Mouse (Mus musculus) layer of hippocampus, adult 9-10 months (tissue): ENCODE measurements at regions not wholly inside any gene's neighbourhood (a gene's known extent, or its start where the extent isn't known, plus 50 kb on each side); places are given as distances from the start of the nearest gene placed in this dataset.

Source experiments
- DNase-seq: peaks from one replicate; pipeline ENCODE4 v3.0.0; 2022; ENCODE audit warnings: low spot score

DNA sequence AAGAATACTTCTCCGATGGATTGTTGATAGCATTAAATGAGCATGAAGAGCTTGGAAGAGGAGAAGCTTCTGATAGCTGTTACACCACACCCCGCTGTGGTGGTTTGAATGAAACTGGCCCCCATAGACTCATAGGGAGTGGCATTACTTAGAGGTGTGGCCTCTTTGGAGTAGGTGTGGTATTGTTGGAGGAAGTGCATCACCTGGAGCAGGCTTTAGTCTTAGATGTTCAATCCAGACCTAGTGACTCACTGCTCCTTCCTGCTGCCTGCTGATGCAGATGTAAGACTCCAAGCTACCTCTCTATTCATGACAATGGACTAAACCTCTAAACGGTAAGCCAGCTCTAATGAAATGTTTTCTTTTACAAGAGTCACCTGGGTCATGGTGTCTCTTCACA, 237.1 kb upstream of the Mpped2 start:
- no peak for DNase-seq

DNA sequence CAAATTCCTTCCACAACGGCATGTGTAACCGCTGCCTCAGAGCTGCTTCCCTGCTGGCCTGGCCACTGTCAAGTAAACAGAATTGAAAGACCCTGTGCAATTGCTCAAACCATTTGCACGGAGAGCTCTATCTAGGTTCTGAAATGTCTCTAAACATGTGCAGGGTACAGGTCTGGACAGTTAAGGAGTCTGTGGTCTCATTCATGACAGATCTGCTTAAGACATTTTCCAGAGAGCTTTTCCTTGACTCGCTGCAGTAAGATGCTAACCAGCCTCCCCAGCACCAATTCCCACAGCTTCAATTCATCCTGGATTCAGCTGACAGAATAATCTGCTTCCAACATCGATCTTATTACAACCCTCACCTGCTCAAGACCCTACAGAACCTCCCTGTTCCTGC, 235.1 kb upstream of the Mpped2 start:
- no peak for DNase-seq

DNA sequence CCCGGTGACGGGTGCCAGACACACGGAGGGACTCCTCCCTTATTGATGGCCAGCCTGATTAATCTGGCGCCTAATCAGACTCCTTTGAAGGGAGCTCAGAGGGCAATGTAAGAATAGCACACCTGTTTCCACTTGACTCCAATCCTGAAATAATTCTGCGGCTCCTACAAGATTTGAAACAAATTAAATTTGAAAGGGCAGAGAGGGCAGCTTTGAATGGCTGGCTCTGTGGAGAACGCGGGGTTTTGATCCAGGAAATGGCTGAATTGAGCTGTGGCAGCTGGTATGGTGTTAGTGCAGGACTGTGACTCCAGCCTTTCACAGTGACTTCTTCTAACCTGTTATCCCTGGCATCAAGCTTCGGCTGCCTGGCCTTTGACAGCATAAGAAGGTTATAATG, 232.0 kb upstream of the Mpped2 start:
- no peak for DNase-seq

DNA sequence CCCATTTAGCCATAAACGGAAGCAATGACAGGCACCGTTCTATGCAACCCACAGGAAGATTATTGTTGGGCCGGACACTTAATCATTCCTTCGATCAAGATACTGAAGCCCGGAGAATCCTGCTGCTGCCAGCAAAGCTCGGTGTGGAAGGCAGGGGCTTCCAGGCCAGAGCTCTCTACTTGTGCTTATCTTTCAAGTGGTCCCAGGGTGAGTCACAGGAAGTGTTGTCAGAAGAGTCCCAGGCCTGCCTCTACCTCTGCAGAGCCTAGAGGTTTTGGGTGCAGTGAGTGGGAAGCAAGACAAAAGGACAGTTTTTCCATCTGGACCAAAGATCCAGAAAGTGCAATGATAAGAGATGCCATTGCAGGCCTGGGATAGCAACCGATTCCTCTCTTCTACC, 231.6 kb upstream of the Mpped2 start:
- DNase-seq = no peak

DNA sequence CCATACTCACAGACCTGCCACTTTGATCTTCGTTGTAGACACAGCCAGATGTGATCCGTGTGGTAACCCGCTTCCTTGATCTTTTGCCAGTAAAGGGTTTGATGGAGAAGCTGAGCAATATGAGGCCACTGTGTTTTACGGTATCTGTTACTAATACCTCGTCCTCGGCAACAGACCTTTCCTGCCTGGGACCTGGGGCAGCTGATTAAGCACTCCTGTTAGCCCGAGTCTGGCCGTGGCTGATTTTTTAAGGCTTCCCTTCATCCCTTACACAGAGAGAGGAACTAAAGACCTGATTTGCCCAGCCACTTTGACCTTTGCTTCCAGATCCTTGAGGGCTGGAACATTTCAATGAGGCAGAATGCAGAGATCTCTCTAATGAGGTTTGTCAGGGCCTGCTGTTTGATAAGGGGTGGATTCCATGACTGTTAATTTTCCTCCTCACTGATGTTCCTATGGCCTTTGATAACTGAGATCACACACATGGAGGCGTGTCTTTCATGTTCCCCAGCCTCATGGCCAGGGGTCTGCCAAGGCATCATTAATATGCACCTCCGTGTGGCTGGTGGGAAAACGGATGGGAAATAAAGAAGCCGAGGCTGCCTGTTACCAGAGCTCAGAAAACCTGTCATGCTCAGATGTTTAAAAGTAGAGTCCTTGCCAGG, 231.0 kb upstream of the Mpped2 start:
- DNase-seq = no peak

DNA sequence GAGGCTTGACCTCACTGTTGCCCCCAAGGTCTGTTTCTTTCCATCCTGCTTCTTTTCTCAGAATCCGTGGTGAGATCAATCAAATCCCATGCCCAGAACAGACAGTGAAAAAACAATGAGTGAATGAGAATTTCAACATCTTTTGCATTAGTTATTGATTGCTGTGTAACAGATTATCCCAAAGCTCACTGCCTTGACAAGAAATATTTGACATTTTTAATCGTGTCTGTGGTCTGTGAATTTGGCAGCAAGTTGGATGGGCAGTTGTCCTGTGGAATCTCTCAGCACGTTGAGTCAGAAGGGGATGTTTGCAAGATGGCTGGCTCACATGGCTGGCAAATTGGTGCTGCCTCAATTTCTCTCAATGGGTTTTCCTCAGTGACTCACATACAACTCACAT, 228.0 kb upstream of the Mpped2 start:
- DNase-seq = no peak

DNA sequence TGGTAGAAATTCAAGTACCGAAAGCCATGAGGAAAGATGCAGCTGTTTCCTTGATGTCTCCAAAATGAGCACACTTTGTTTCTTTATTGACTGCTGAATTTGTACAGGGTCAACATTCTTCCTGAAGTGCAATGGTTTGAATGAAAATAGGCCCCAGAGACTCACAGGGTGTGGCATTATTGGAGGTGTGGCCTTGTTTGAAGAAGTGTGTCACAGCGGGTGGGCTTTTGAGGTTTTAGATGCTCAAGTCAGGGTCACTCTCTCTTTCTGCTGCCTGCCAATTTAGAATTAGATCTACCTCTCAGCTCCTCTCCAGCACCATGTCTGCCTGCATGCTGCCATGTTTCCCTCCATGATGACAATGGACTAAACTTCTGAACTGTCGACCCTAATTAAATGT, 227.2 kb upstream of the Mpped2 start:
- DNase-seq = no peak

DNA sequence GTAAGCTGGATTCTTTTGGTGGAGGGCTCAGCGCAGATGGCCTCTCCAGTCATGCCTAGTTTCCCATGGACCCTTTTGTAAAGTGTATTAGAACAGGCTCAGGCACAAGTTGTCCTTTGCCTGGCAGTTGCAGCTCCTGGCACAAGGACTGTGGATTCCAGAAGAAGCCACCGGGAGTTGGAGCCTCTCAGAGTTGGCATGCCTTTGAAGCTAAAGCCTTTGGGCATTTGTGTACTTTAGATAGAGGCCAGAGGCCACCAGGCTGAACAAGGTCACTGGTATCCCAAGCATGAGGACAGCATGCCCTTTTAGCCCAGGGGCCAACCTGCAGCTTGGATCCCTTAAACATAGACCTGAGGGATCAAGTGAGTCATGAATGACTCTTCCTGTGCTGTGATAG, 223.9 kb upstream of the Mpped2 start:
- DNase-seq = no peak

DNA sequence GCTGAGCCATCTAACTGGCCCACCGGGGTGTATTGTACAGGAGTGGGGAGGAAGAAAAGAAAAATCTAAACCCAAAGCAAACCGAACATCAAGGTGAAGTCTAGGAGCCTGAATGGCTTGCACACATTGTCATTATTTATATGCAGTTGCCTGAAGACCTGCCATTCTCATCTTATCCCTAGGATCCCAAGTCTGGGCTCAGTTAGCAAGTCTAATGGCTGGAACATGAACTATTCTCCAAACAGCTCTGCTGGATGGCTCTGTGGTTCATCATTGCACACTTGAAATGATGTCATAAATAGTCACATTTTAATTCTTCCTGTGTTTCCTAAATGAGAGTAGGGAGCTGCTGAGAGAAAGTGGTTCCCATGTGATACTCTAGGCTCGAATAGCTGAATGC, 219.6 kb upstream of the Mpped2 start:
- no peak for DNase-seq

DNA sequence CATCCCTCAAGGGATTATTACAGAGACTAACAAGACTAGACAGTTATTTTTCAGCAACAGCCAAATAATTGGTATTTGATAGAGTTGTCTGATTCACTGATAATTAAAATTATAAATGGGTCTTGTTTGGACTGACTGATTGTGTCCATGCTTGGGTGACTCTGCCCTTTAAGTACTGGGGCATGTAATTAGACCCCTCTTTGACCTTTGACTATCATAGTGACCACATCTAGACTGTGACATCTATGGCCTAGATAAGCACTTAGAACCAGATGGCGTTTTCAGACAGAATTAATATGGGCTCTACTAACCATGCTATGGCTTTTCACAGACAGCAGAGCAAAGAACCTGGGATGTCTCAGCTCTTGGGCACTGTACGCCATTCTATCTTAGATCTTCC, 215.1 kb upstream of the Mpped2 start:
- no peak for DNase-seq

DNA sequence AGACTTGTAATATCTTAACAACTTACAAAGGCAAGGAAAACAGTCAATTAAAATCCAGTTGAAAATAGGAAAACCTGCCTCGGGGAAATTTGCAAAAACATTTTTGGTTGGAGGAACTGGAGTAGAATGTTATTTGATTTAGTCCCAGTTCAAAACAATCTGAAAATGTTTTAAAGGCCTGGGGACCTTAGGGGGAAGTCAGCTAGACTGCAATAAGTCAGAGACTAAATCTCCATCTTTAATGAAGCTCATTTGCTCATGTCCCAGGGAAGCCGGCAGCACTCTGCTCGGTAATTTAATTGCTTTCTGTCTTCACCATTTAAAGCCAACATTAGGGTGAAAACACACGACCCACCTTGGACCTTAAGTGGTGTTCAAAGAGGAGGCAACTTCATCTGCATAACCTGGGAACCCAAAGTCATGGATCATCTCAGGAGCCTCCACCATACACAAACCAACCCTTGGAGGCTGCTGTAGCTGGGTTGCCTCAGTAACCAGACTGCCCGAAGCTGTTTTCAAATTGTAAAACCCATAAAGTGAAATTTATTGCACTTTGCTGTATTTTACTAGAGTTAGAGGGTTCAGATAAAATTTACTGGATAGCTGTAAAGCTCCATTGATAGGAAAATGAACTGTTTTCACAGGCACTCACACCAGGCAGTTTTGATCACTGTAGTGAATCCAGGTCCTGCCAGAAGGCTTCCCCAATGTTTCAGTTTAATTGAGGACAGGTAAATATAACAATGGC, 205.6 kb upstream of the Mpped2 start:
- no peak for DNase-seq

DNA sequence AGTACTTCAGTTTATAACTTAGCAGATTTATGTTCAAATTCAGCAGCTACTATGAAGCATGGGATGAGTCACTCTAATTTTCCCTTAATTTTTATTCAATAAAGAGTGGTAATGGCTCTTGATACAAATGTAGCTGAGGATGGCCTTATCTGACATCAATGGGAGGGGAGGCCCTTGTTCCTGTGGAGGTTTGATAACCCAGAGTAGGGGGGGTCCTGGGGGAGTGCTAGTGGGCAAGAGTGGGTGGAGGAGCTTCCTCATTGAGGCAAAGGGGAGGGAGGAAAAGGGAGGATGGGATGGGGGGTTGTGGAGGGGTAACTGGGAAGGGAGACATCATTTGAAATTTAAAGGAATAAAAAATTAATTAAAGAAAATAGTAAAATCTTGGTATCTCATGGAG, 194.3 kb upstream of the Mpped2 start:
- DNase-seq = no peak

DNA sequence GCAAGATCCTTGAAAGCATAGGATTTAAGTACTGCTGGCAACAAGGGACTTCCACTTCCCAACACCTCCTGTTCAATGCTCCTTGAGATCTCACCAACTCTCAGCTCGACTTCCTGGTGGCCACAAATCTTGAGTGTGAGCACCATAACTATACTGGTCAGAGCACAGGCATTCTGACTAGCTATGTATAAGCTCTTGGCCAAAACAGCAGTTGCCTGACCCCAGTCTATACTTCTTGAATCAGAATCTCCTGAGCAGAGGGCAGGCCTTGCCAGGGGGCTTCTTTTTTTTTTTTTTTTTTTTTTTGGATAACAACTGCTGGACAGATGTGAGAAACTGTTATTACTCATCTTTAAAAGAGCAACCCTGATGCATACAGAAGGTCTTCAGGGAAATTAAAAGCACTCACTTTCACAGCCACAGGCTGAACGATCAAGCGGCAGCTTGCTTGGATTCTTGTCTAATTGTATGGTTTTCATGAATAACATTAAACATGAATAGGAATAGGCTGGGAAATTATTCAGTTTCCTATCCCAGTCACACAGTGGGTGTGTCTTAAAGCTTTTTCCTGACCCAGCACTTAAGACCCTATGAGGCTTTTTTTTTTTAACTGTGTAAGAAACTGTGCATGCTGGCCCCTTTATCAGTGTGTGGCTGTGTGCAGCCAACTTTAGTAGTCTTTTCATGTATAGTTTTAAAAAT, 193.7 kb upstream of the Mpped2 start:
- DNase-seq = no peak

DNA sequence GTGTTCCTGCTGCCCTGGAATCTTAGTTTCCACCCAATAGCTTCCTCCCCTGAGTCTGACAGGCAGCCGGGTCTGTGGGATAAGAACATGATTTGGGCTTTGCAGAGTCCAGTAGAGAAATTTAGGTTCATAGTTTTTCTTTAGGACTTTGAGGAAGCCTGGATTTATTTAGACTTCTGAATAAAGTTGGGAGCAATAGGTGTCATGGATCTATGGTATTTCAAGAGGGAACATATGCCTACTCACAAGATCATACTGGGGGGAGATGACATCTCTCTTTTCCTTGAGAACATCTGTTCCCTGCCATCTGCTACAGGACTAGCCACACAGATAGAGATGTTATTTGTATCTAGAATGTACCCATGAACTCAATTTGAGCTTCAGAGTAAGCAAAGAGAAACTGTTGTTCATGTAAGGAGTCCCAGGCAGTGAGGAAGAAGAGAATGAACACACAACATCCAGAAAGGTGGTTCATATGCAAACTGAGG, 188.1 kb upstream of the Mpped2 start:
- DNase-seq = no peak

DNA sequence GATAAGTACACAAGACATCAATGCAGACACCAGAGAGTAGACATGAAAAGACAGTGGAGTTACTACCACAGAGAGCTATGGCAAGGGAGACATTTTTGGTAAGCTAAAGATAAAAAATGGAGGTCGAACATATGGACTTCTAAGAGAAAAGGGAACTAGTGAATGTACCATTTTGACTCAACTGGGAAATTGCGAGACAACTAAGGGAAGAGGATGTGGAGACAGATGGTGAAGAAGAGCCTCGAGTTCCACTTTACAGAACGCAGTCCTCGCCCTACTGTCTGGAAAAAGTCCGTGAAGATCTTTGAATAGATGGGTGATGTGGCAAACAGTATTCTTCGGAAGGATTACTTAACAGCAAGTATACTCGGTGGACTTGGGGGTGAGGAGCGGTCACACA, 181.2 kb upstream of the Mpped2 start:
- no peak for DNase-seq

DNA sequence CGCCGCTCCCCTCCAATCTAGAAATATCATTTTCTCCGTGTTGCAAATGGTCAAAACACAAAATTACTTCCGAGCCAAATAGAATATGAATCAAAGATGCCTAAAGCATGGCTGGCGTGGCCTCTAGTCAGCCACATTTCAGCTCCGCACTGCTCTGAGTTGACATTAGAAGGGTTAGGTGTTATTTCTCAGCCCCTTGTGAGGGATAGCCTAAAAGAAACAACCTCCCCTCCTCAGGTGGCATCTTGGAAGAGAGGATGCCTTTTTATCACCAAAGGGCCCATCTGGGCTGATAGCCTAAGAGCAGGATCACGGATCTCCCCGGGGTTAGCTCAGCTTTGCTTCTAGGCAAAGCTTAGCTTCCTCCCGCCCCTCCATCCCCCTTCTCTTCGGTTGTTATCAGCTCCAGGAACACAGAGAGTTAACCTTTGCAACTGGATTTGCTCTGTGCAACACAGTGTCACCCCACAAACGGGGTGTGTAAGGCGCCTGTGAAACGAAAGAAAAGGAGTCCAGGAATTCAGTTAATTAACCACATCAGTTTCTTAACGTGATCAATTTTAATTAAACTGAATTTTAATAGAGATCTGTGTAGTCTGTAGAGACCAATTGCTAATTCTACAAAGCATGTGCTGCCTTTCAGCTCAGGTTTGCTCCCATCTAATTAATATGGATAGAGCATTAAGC, 180.6 kb upstream of the Mpped2 start:
- DNase-seq = no peak

DNA sequence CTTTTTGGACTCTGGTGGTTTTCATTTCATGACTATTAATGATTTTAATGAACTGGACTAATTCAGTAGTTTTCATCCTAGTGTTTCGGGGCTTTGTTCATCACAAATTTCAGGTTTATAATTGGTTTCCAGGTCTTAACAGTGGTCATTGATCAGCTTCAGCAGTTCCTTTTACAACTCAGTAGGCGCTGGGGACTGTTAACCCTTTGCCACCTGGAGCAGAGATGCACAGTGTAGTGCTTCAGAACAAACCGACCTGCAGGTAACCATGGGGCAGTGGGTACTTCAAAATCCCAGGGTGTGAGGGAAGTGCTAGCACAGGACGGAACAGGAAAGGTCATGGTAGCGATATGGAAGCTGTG, 180.1 kb upstream of the Mpped2 start:
- DNase-seq = no peak

DNA sequence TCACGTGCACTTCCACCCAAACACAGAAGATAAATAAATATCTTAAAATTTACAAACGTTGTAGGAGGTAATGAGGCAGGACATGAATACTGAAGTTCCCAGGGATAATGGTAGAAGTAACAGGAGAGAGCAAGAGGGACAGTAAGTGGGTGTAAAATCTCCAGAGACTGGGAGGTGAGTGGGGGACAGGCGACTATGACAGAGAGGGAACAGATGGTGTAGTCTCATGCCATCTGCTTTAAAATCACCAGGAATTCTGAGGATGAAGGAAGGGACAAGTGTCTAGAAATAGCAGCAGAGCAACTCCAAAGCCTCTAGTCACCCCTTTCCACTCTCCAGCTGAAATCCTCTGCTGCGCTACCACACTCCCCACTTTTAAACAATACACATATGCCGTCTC, 175.8 kb upstream of the Mpped2 start:
- no peak for DNase-seq

DNA sequence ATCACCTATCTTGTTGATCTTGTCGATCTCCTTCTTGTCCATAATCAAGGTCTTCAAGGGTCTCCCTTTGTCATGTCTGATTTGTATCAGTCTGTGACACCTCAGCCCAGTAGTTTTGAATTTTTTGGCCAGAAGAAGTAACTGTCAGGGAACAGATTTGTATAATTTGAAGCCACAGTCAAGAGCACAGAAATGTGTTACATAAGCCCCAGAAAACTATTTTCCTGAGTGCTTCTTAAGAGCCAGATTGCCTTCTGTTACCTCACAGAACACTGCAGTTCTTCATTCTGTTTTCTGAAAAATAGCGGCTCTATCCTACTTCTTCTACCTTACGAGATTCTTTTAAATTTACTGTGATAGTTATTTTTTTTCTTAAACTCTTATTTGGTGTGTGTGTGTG, 170.1 kb upstream of the Mpped2 start:
- DNase-seq = no peak

DNA sequence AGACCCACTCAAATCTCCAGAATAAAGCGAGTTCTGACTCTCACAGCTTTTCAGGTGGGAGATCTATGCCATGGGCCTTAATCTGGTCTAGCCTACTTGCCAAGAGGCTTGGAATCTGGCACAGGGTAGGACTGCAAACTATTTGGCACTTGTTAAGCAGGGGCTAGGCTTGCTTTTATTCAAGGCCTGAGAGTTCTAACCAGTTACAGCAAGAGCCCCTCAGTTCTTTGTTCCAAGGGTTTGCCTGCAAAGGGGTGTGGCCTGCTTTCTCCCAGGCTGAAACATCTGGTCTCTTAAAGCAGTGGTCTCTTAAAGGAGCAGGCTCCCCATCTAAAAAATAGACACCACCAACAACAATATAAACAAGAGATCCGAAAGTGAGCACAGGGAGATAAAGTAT, 166.1 kb upstream of the Mpped2 start:
- DNase-seq = no peak

DNA sequence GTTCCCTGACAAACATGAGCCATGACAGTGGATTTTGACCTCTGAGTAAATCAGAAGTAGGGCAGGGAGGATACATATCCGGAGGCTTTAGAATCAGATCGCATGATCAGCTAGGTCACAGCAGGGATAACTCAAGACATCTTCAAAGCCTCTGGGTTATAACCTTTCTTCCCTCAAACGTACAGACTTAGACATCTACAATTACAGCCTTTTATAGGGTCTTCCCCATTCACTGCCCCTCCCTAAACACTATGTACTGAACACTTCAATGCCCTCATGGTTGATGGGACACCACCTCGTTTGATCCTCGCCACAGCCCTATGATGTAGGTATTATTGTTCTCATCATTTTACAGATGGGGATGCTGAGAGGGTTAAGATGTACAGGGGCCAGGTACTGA, 163.8 kb upstream of the Mpped2 start:
- DNase-seq = no peak

DNA sequence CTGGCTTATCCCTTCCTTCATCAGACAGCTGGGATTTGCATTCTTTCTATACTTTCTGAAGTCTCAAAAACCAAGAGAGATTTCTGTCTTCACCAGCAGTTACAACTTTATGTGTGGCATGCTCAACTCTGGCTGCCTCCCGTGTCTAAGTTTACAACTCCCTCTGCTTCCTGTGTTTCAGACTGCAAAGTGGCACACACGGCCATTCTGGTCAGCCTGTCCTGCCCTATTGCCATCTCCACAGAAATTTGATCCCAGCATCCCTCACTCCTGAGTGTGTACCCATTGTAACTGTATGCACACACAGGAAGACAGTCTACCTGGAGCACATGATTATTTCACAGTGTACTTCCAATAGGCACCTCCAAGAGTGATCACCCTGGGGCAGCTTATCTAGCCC, 163.3 kb upstream of the Mpped2 start:
- DNase-seq = no peak

DNA sequence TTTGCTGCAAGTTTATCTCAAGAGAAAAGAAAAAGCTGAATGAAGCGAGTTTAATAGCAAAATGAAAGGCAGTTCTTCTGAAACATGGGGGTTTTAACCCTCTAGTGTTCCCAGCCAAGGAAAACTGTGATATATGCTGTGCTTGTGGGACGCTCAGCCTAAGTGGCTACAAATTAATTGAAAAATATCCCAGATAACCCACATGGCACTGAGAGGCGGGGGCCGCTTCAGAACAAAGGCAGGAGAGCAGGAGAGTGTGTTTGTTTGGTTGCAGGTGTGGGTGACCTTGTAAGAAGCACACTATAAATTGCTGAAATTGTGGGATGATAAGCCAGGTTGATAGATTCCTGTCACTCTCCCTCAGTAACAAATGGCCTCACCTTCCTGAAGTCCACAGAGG, 154.7 kb upstream of the Mpped2 start:
- no peak for DNase-seq
